Mouse (Mus musculus): ENCODE data around the gene Gimap5.

- no peak for TF ChIP-seq POLR2A (IDR thresholded peaks at IDR 0.05; ENCODE audit: borderline replicate concordance, control insufficient read depth, low read depth, low read length)
- no peak for TF ChIP-seq CTCF (IDR thresholded peaks at IDR 0.05; ENCODE audit: control insufficient read depth, insufficient read depth, low read length)
These were observed 22.9 kb downstream of the Gimap5 start for GRCm38 (mm10) chr6:48768933-48769332.
